Mouse (Mus musculus): Measurements from ENCODE around the gene Lrrc2.

- TF ChIP-seq POLR2A (IDR thresholded peaks at IDR 0.05; ENCODE audit: borderline replicate concordance, insufficient read depth, low read length) (no peak), CTCF (IDR thresholded peaks at IDR 0.05; ENCODE audit: borderline replicate concordance, insufficient read depth, low read depth, low read length) (no peak)
Measured at GRCm38 (mm10) chr9:110946548-110947044, 4.7 kb upstream of the Lrrc2 start.

Data from cerebellum, adult 2 months (tissue).